Mouse (Mus musculus) cortical plate, adult 2 months (tissue): ENCODE measurements around the gene Foxf1.

Experiments
- CTCF ChIP-seq: fragments of 200-500 bp; IDR thresholded peaks from 2 replicates; pipeline ENCODE4 v1.5.1; 2011; ENCODE audit warnings: mild to moderate bottlenecking, control low read depth, low read length; ENCODE audit not compliant: insufficient read depth; ENCODE audit errors: extremely low read depth
- POLR2A ChIP-seq: fragments of 200-500 bp; IDR thresholded peaks from 2 replicates; pipeline ENCODE4 v1.6.1; 2011; ENCODE audit warnings: mild to moderate bottlenecking, low read length, control low read depth; ENCODE audit not compliant: insufficient read depth; ENCODE audit errors: extremely low read depth

- no peak for TF ChIP-seq CTCF
- no peak for TF ChIP-seq POLR2A
These were observed 31.8 kb downstream of the Foxf1 start, which contains the start of gene Foxc2 for GRCm38 (mm10) chr8:121115948-121116347.
